Comparison of ENCODE assay signal across 15 mouse cellular contexts in genomic region chr5:103846154-103846551, GRCm38 (mm10).
DNase-seq lines count a peak whose midpoint lies in the region; ATAC-seq and TF ChIP-seq lines count a peak whose summit lies in the region.
"Had no signal": no experiment of that assay in that cellular context is flagged by ENCODE, and none has a peak within 500 bp of the region (broad histone marks: within the 10 kb centered on the region; RNA-seq: fewer than 3 reads in every experiment).

No protein-coding gene starts in this region.

- H3K9me3 ChIP-seq in lung, embryonic 15.5 days, result no peaks in the 10 kb centered on the region
- no peaks in the 10 kb centered on the region for H3K9me3 ChIP-seq in embryonic facial prominence, embryonic 15.5 days (replicated peaks)
- no peaks in the 10 kb centered on the region for H3K9me3 ChIP-seq in lung, postnatal 0 days (ENCODE audit: low read length)
- H3K9me3 ChIP-seq: forebrain, embryonic 13.5 days; heart, embryonic 15.5 days had no signal

- peak overlapping the region; percentile 18; the same call in 1 of the 2 replicates for H3K27ac ChIP-seq in kidney, adult 2 months (ENCODE audit: insufficient read depth, low read depth, low read length)
- H3K27ac ChIP-seq in lung, embryonic 15.5 days, result peak overlapping the region; percentile 61; the same call in 1 of the 2 replicates
- H3K27ac ChIP-seq in embryonic facial prominence, embryonic 15.5 days (replicated peaks), result 0 out of 2 replicates have a peak overlapping the region, but pooled peaks have one; percentile 17
- no peak overlapping the region for H3K27ac ChIP-seq in lung, postnatal 0 days (ENCODE audit: low read length)
- H3K27ac ChIP-seq: heart, embryonic 15.5 days; kidney, postnatal 0 days had no signal

- TF ChIP-seq POLR2A in kidney, adult 2 months (IDR thresholded peaks at IDR 0.05; ENCODE audit: low read depth, low read length), result no peak

- peak; percentile 42 for DNase-seq in kidney, adult 2 months
- no peak for DNase-seq in kidney, postnatal 14 days
- DNase-seq in lung, postnatal 14 days, result no peak
- peak; percentile 57 for DNase-seq in lung, postnatal 0 days (ENCODE audit: low spot score)
- no peak for DNase-seq in spleen, postnatal 14 days (ENCODE audit: low spot score in 2 of 2)
- no peak for DNase-seq in heart, adult 8-10 months (ENCODE audit: low spot score)
- DNase-seq: adrenal gland, postnatal 25 days; heart, adult 11 months; thymus, adult 18-20 months had no signal

- no peak for TF ChIP-seq CTCF in kidney, adult 2 months (conservative IDR thresholded peaks at IDR 0.05; ENCODE audit: insufficient read depth, insufficient read length, low read depth, low read length)
- no peak for TF ChIP-seq CTCF in lung, postnatal 0 days (IDR thresholded peaks at IDR 0.05)

- no peaks in the 10 kb centered on the region for H3K27me3 ChIP-seq in kidney, adult 2 months (replicated peaks; ENCODE audit: control insufficient read depth, insufficient read depth, low read length)
- H3K27me3 ChIP-seq in lung, embryonic 15.5 days, result no peaks in the 10 kb centered on the region
- no peaks in the 10 kb centered on the region; the same call in 1 of the 2 replicates for H3K27me3 ChIP-seq in embryonic facial prominence, embryonic 15.5 days
- H3K27me3 ChIP-seq in lung, postnatal 0 days (replicated peaks; ENCODE audit: insufficient read depth, low read length), result no peaks in the 10 kb centered on the region
- H3K27me3 ChIP-seq: forebrain, embryonic 13.5 days; heart, embryonic 15.5 days had no signal

- ATAC-seq in lung, embryonic 15.5 days (ENCODE audit: borderline replicate concordance, extremely low read depth, low FRiP score, low TSS enrichment), result peak; percentile 48; the same call in 1 of the 2 replicates
- no peak for ATAC-seq in embryonic facial prominence, embryonic 15.5 days (ENCODE audit: insufficient number of reproducible peaks, low FRiP score, low TSS enrichment, low read depth)
- ATAC-seq in lung, postnatal 0 days, result peak; percentile 66

- peaks cover 4% of the 10 kb centered on the region for H3K36me3 ChIP-seq in kidney, adult 2 months (ENCODE audit: control insufficient read depth, insufficient read depth, low read length)
- peaks cover 28% of the 10 kb centered on the region for H3K36me3 ChIP-seq in lung, embryonic 15.5 days
- H3K36me3 ChIP-seq in embryonic facial prominence, embryonic 15.5 days, result peaks cover 26% of the 10 kb centered on the region; the same call in 1 of the 2 replicates
- peaks cover 46% of the 10 kb centered on the region for H3K36me3 ChIP-seq in lung, postnatal 0 days (ENCODE audit: insufficient read depth, low read length)

- no peak overlapping the region for H3K4me3 ChIP-seq in kidney, adult 2 months (ENCODE audit: insufficient read depth, low read depth, low read length)
- no peak overlapping the region for H3K4me3 ChIP-seq in lung, embryonic 15.5 days
- H3K4me3 ChIP-seq in embryonic facial prominence, embryonic 15.5 days (replicated peaks), result no peak overlapping the region
- H3K4me3 ChIP-seq in lung, postnatal 0 days (ENCODE audit: low read depth, low read length), result no peak overlapping the region
- H3K4me3 ChIP-seq: forebrain, embryonic 13.5 days; heart, embryonic 15.5 days had no signal

- no peak overlapping the region for H3K4me2 ChIP-seq in lung, embryonic 15.5 days
- H3K4me2 ChIP-seq in embryonic facial prominence, embryonic 15.5 days (replicated peaks), result no peak overlapping the region
- no peak overlapping the region for H3K4me2 ChIP-seq in lung, postnatal 0 days (replicated peaks; ENCODE audit: low read depth, low read length)
- H3K4me2 ChIP-seq: forebrain, embryonic 13.5 days; heart, embryonic 15.5 days; liver, embryonic 11.5 days had no signal

- H3K9ac ChIP-seq in lung, embryonic 15.5 days, result no peak overlapping the region
- H3K9ac ChIP-seq in embryonic facial prominence, embryonic 15.5 days, result no peak overlapping the region
- H3K9ac ChIP-seq in lung, postnatal 0 days (replicated peaks; ENCODE audit: low read depth), result no peak overlapping the region
- H3K9ac ChIP-seq: forebrain, embryonic 13.5 days; heart, embryonic 15.5 days had no signal

- peaks cover 23% of the 10 kb centered on the region for H3K4me1 ChIP-seq in kidney, adult 2 months (ENCODE audit: control insufficient read depth, insufficient read depth, low read length)
- peaks cover 14% of the 10 kb centered on the region for H3K4me1 ChIP-seq in lung, embryonic 15.5 days
- peaks cover 15% of the 10 kb centered on the region for H3K4me1 ChIP-seq in embryonic facial prominence, embryonic 15.5 days
- H3K4me1 ChIP-seq in lung, postnatal 0 days (ENCODE audit: insufficient read depth, low read depth, low read length), result no peaks in the 10 kb centered on the region
- H3K4me1 ChIP-seq: heart, embryonic 15.5 days had no signal

- TF ChIP-seq EP300 in lung, postnatal 0 days (IDR thresholded peaks at IDR 0.05), result no peak

- 39% methylated on average over 10 of the region's 10 CpGs for WGBS in kidney, adult 2 months
- WGBS in lung, embryonic 15.5 days, result 60% methylated on average over 10 of the region's 10 CpGs
- WGBS in embryonic facial prominence, embryonic 15.5 days, result 48% methylated on average over 10 of the region's 10 CpGs
- WGBS in lung, postnatal 0 days, result 66% methylated on average over 10 of the region's 10 CpGs

Comparison
In these comparisons a context has a peak if more than half of its experiments do, and no peak if none do; other contexts are left out.
1. DNase-seq: peak in kidney, adult 2 months (single experiment) and lung, postnatal 0 days (single experiment); none in kidney, postnatal 14 days (single experiment), lung, postnatal 14 days (single experiment), spleen, postnatal 14 days (0 of 2) and heart, adult 8-10 months (single experiment).